Mouse (Mus musculus) spleen, embryonic (tissue): ENCODE data around the gene Gm49383.
"Not testable (repeated sequence)": the region's sequence is repeated elsewhere in the genome, so short reads cannot be mapped to it uniquely, and the experiment has no call there.

Source experiments
- CTCF ChIA-PET: fragments of 350-600 bp; sonication (Branson Sonifier 250); formaldehyde crosslinking; loops from one replicate; lab custom pipeline; 2022; lab: Charles Lee

Gene Gm49383

GRCm38 (mm10) chr12:69167656-69168460 is 29.0 kb downstream of the Gm49383 start:
- CTCF ChIA-PET: interaction anchor here (0.7 kb wide), 2 partner anchors 11 to 19 kb away, joined by 6 to 22 read pairs; no protein-coding TSS in a partner anchor

DNA sequence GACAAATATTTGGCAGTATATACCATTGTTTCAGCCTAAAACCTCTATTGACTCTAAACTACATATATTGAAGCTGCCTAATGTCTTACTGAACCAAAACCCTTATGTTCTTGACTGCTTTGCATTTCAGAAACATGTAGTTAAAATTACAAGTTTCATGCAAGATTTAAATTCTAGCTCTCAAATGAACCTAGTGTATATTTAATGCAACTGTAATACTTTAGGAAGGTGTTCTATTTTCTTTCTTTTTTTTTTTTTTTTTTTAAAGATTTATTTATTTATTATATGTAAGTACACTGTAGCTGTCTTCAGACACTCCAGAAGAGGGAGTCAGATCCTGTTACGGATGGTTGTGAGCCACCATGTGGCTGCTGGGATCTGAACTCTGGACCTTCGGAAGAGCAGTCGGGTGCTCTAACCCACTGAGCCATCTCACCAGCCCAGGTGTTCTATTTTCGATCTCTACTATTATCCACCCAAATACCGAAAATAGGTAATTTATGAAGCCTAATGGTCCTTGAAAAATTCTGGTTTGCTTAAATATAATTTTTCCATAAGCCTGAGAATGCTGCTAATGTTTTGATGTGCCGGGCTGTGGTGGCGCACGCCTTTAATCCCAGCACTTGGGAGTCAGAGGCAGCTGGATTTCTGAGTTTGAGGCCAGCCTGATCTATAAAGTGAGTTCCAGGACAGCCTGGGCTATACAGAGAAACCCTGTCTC is 29.9 kb downstream of the Gm49383 start:
- CTCF ChIA-PET: not testable (repeated sequence)

DNA sequence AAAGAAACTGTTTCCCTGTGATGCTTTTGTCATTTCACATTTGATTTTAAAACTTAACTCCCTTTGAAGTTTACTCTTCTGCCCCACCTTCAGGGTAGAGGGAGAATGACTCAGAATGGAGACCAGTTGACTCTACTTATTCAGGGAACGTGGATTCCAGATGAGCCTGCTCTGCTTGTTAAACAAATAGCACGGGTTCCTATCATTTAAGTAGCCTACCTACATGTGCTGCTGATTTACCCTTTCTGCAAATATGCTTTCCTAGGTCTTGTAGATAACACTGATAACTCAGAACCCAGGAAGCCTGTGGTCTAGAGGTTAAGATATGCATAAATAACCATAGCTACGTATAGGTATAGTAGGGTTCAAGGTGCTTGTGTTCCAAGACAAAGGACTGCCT is 32.0 kb downstream of the Gm49383 start:
- CTCF ChIA-PET: interaction anchor here (0.7 kb wide), 1 partner anchor 409 kb away, joined by 7 read pairs; no protein-coding TSS in a partner anchor

GRCm38 (mm10) chr12:69163586-69163985 is 33.3 kb downstream of the Gm49383 start:
- CTCF ChIA-PET: not testable (repeated sequence)

DNA sequence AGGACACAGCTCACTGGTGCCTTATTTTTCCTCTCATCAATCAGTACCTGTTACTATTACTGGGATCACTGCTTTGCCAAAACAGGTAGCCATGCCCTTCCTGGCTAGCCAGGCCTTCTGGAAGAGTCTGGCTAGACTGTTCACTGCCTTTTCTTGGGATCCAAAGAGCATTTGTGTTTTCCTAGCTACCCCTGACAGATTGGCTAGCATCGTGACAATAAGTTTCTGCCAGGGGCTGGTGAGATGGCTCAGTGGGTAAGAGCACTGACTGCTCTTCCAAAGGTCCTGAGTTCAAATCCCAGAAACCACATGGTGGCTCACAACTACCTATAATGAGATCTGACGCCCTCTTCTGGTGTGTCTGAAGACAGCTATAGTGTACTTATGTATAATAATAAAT is 36.2 kb downstream of the Gm49383 start:
- CTCF ChIA-PET: interaction anchor here (0.6 to 1.0 kb wide), 4 partner anchors 10 to 1246 kb away, joined by 3 to 8 read pairs (median 4); no protein-coding TSS in a partner anchor

DNA sequence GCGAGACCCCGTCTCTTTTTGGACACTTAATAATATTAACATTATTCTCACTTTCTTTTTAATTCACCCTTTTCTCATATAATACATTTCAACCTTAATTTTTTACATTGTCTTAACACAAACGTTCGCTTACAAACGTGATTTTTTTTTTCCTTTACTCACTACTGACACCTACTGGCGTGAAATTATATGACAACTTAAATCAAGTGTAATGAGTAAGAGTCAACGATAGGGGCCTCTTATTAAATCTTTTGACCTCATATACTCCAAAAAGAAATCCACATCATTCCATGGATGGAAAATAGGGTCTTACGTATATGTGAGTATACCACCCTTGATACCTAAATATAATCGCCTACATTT is 37.3 kb downstream of the Gm49383 start:
- CTCF ChIA-PET: interaction anchor here (0.7 kb wide), 1 partner anchor 29 kb away, joined by 5 read pairs; no protein-coding TSS in a partner anchor

- CTCF ChIA-PET: not testable (repeated sequence)
These were observed 37.9 kb downstream of the Gm49383 start, which contains the start of gene Rps29 for GRCm38 (mm10) chr12:69158765-69159577. Rps29 (minus strand) TSS chr12:69159186.

DNA sequence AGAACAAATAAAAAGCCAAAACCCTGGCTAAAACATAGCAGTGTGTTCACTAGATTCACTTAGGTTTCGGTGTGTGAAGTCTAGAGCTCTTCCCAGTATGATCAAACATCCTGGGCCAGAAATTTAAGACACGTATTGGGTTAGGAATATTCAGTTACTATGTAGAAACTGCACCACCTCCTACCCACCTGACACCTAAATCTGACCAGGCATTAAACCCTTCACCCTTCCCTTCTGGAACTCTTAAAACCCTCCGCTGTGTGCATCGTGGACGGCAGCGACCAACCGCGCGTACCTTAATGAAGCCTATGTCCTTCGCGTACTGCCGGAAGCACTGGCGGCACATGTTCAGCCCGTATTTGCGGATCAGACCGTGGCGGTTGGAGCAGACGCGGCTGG is 38.5 kb downstream of the Gm49383 start:
- CTCF ChIA-PET: no interaction called here

- CTCF ChIA-PET: interaction anchor here (0.6 kb wide), 1 partner anchor 11 kb away, joined by 22 read pairs; no protein-coding TSS in a partner anchor
These were observed 39.8 kb downstream of the Gm49383 start for GRCm38 (mm10) chr12:69157107-69157506.

DNA sequence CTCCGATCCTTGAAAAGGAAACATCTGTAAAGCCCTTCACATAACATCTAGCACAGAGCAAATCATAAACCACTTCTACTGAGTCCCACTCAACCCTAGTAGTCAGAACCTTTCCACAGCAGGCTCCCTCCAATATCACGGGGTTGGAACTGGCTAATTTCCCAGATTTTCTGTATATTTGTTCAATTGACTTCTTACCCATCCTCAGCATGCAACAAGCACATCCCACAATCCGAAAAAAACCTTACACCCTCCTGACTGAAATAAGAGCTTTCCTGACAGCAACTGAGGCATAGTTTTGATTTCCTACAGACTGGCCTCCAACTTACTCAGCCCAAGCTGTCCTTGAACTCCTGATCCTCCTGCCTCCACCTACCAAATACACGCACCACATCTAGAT is 40.5 kb downstream of the Gm49383 start:
- CTCF ChIA-PET: interaction anchor here (0.6 kb wide), 1 partner anchor 22 kb away, joined by 5 read pairs; no protein-coding TSS in a partner anchor

DNA sequence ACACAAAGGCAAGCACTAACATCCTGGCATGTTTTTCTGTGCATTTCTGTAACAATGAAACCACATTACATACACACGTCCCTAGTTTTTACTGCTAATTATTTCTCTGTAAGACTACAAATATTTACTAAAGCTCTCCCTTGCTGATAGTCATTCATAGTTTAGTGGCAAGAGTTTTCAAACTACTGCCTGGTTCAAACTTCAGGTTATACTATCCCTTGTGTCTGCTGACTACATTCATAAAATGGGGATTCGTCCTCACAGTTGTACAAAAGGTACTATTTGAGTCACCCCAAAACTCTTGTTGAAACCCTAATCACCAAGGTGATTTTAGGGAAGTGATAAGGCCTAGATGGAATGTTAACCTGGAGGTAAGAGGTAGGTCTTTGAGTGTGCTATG is 41.0 kb downstream of the Gm49383 start:
- CTCF ChIA-PET: interaction anchor here (0.6 kb wide), 1 partner anchor 23 kb away, joined by 5 read pairs; no protein-coding TSS in a partner anchor

GRCm38 (mm10) chr12:69150049-69150448 is 46.9 kb downstream of the Gm49383 start:
- CTCF ChIA-PET: no interaction called here

DNA sequence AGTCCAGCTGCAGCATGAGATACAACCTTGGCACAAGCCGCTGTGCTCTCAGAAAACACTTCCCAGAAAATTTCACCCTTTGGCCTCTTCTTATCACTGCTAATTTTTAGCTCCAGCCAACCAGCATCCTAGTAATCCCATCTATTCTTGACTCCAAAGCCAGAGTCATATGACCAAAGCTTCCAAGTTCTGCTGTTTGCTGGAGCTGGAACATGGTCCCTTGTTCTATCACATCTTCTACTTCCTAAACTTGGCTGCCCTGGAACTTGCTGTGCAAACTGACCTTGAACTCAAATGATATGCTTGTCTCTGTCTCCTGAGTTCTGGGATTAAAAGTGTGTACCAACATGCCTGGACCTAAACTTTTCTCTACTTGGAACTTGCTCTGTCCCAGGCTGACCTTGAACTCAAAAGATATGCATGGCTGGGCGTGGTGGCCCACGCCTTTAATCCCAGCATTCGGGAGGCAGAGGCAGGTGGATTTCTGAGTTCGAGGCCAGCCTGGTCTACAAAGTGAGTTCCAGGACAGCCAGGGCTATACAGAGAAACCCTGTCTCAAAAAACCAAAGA is 49.7 kb downstream of the Gm49383 start:
- CTCF ChIA-PET: no interaction called here

GRCm38 (mm10) chr12:69143460-69143859 is 53.4 kb downstream of the Gm49383 start:
- CTCF ChIA-PET: no interaction called here

- CTCF ChIA-PET: interaction anchor here (0.6 kb wide), 1 partner anchor 797 kb away, joined by 4 read pairs; no protein-coding TSS in a partner anchor
These were observed 57.1 kb downstream of the Gm49383 start for GRCm38 (mm10) chr12:69139841-69140240.

- CTCF ChIA-PET: no interaction called here
These were observed 57.7 kb downstream of the Gm49383 start for GRCm38 (mm10) chr12:69139201-69139600.
